Mouse (Mus musculus): ENCODE results near the gene Gm49336.

The Gm49336 gene

GRCm38 (mm10) chr14:60251281-60252003 is at the start of gene Gm49336, which contains the start of gene Nupl1:
Gene Gm49336 (minus strand): TSS chr14:60251507.
Gene Nupl1 (minus strand): TSS chr14:60251431.
- DNase-seq (ENCODE audit: low spot score), result peak; percentile 98

- DNase-seq (ENCODE audit: low spot score), result no peak
Observed at GRCm38 (mm10) chr14:60301024-60301423, 49.7 kb upstream of the Gm49336 start.

- no peak for DNase-seq (ENCODE audit: low spot score)
Observed at GRCm38 (mm10) chr14:60300224-60300991, 49.1 kb upstream of the Gm49336 start.

GRCm38 (mm10) chr14:60295531-60295930 is 44.2 kb upstream of the Gm49336 start:
- DNase-seq (ENCODE audit: low spot score), result no peak

- DNase-seq (ENCODE audit: low spot score), result no peak
Observed at GRCm38 (mm10) chr14:60290363-60290762, 39.1 kb upstream of the Gm49336 start.

- peak; percentile 56 for DNase-seq (ENCODE audit: low spot score)
Observed at GRCm38 (mm10) chr14:60286194-60286863, 35.0 kb upstream of the Gm49336 start.

- no peak for DNase-seq (ENCODE audit: low spot score)
Observed at GRCm38 (mm10) chr14:60275301-60276276, 24.3 kb upstream of the Gm49336 start.

- DNase-seq (ENCODE audit: low spot score), result no peak
Observed at GRCm38 (mm10) chr14:60273346-60273745, 22.0 kb upstream of the Gm49336 start.

- no peak for DNase-seq (ENCODE audit: low spot score)
Observed at GRCm38 (mm10) chr14:60269333-60269732, 18.0 kb upstream of the Gm49336 start.

GRCm38 (mm10) chr14:60264990-60265876 is 13.9 kb upstream of the Gm49336 start, which contains the start of gene Mtmr6:
Gene Mtmr6 (plus strand): TSS chr14:60265228.
- peak; percentile 94 for DNase-seq (ENCODE audit: low spot score)

GRCm38 (mm10) chr14:60262316-60262715 is 11.0 kb upstream of the Gm49336 start:
- peak; percentile 16 for DNase-seq (ENCODE audit: low spot score)

GRCm38 (mm10) chr14:60257851-60258250 is 6.5 kb upstream of the Gm49336 start:
- no peak for DNase-seq (ENCODE audit: low spot score)

GRCm38 (mm10) chr14:60257101-60257500 is 5.8 kb upstream of the Gm49336 start:
- DNase-seq (ENCODE audit: low spot score), result no peak

- no peak for DNase-seq (ENCODE audit: low spot score)
Observed at GRCm38 (mm10) chr14:60256356-60256755, 5.0 kb upstream of the Gm49336 start.

GRCm38 (mm10) chr14:60254774-60255173 is 3.5 kb upstream of the Gm49336 start:
- DNase-seq (ENCODE audit: low spot score), result no peak

- no peak for DNase-seq (ENCODE audit: low spot score)
Observed at GRCm38 (mm10) chr14:60253466-60253865, 2.2 kb upstream of the Gm49336 start.

- DNase-seq (ENCODE audit: low spot score), result no peak
Observed at GRCm38 (mm10) chr14:60252004-60253000, 995 bp upstream of the Gm49336 start.

GRCm38 (mm10) chr14:60250879-60251278 is 428 bp downstream of the Gm49336 start:
- DNase-seq (ENCODE audit: low spot score), result no peak

GRCm38 (mm10) chr14:60250366-60250765 is 941 bp downstream of the Gm49336 start:
- DNase-seq (ENCODE audit: low spot score), result no peak

Data from urinary bladder, postnatal 14 days (tissue).